Mouse (Mus musculus): Measurements from ENCODE around the gene Ankrd6.

DNA sequence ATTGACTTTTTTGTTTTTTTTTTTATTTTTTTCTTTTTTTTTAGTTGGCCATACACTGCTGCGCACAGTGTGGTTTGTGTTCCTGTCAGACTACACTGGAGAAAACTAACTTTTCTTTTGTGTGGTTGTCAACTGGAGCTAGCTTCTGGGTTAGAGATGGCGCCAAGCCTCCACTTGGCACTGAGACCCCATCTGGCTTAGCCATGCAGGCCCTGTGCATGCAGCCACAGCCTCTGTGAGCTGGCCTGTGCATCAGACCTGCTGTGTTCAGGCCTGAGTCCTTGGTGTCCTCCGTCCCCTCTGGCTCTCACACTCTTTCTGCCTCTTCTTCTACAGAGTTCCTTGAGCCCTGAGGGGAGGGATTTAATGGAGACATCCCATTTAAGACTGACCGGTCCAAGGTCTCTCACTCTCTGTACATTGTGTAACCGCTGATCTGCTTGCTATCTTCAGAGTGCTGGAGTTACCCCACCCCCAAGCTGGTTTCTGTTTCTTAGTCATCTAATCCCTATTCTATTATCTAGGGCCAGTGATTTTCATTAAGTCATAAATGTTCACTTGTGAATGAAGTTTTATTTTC is 96.9 kb downstream of the Ankrd6 start:
- TF ChIP-seq EP300 (IDR thresholded peaks at IDR 0.05; ENCODE audit: low read depth in 1 of 2, low read length in 2 of 2) (no peak), POLR2A (IDR thresholded peaks at IDR 0.05; ENCODE audit: control insufficient read depth in 1 of 2, insufficient read depth in 1 of 2, low read depth in 1 of 2, low read length in 2 of 2, poor library complexity in 1 of 2) (no peak), CTCF (IDR thresholded peaks at IDR 0.05 in 2 of 3, conservative IDR thresholded peaks at IDR 0.05 in 1 of 3; ENCODE audit: control insufficient read depth in 1 of 3, insufficient read depth in 1 of 3, low read depth in 2 of 3, low read length in 3 of 3, poor library complexity in 1 of 3, severe bottlenecking in 1 of 3) (no peak), ZC3H11A (IDR thresholded peaks at IDR 0.05; ENCODE audit: low read depth, low read length) (no peak), NRF1 (IDR thresholded peaks at IDR 0.05; ENCODE audit: insufficient read depth, low read depth, low read length, poor library complexity, severe bottlenecking) (no peak), ZNF384 (IDR thresholded peaks at IDR 0.05; ENCODE audit: low read depth, low read length) (no peak), MXI1 (IDR thresholded peaks at IDR 0.05; ENCODE audit: low read depth, low read length) (no peak), MAZ (IDR thresholded peaks at IDR 0.05; ENCODE audit: low read depth, low read length) (no peak), POLR2AphosphoS2 (IDR thresholded peaks at IDR 0.05; ENCODE audit: low read length) (no peak), UBTF (IDR thresholded peaks at IDR 0.05; ENCODE audit: borderline replicate concordance, insufficient read depth, low read depth, low read length) (no peak), TAL1 (IDR thresholded peaks at IDR 0.05; ENCODE audit: low read length) (no peak), USF2 (IDR thresholded peaks at IDR 0.05; ENCODE audit: borderline replicate concordance in 1 of 2, insufficient read depth in 1 of 2, low read depth in 1 of 2, low read length in 2 of 2) (no peak), MYB (IDR thresholded peaks at IDR 0.05; ENCODE audit: low read depth, low read length) (no peak), POLR2AphosphoS5 (IDR thresholded peaks at IDR 0.05; ENCODE audit: borderline replicate concordance, low read depth, low read length) (no peak)
